Mouse (Mus musculus) liver, embryonic 14.5 days (tissue): ENCODE measurements around the gene Nebl. TPM values are rescaled to one million over a fixed set of nuclear protein-coding genes. Genes with fewer than 3 reads are reported as not detected.

Experiments used
- ATAC-seq: fragments of 200-750 bp; cut with Nextera tagmentation; 2 replicates; pipeline ENCODE4 v1.8.0; 2017; ENCODE audit warnings: moderate number of reproducible peaks, mild to moderate bottlenecking, moderate library complexity; ENCODE audit not compliant: insufficient read depth
- DNase-seq, 3 experiments: peaks; one replicate each; pipeline ENCODE4 v3.0.0-alpha.2; 2012 to 2013; ENCODE audit warnings: low read depth in 3 of 3, low spot score in 3 of 3
- H3K27ac ChIP-seq: fragments of 300-500 bp; sonication (generic); 2 replicates; pipeline ENCODE4 v1.5.1; 2014; ENCODE audit warnings: moderate library complexity, mild to moderate bottlenecking, control low read depth, inconsistent platforms
- H3K27me3 ChIP-seq: fragments of 300-500 bp; sonication (generic); 2 replicates; pipeline ENCODE4 v1.6.1; 2014; ENCODE audit warnings: mild to moderate bottlenecking, low read length, moderate library complexity; ENCODE audit not compliant: control insufficient read depth, insufficient read depth
- H3K36me3 ChIP-seq: fragments of 300-500 bp; sonication (generic); replicated peaks from 2 replicates; pipeline ENCODE4 v1.6.1; 2014; ENCODE audit warnings: low read depth; ENCODE audit not compliant: control insufficient read depth, insufficient read depth
- H3K4me1 ChIP-seq, 2 experiments: fragments of 200-500 bp in 1 of 2; fragments of 300-500 bp in 1 of 2; sonication (generic) in 1 of 2; replicated peaks; 2 replicates each; pipeline ENCODE4 v1.6.1; 2012 to 2014; ENCODE audit warnings: antibody characterized with exemption in 1 of 2, inconsistent platforms in 1 of 2, low read length in 1 of 2; ENCODE audit not compliant: control insufficient read depth in 2 of 2, insufficient read depth in 2 of 2
- H3K4me2 ChIP-seq: fragments of 300-500 bp; sonication (generic); 2 replicates; pipeline ENCODE4 v1.6.1; 2014; ENCODE audit warnings: low read depth, mild to moderate bottlenecking, control low read depth, moderate library complexity
- H3K4me3 ChIP-seq, 2 experiments: fragments of 200-500 bp in 1 of 2; fragments of 300-500 bp in 1 of 2; sonication (generic) in 1 of 2; 2 replicates each; pipeline ENCODE4 v1.5.1; 2012 to 2014; ENCODE audit warnings: low read depth in 2 of 2, low read length in 2 of 2, mild to moderate bottlenecking in 2 of 2, control low read depth in 1 of 2, inconsistent platforms in 1 of 2, moderate library complexity in 1 of 2; ENCODE audit not compliant: insufficient read depth in 1 of 2
- H3K9ac ChIP-seq: fragments of 300-500 bp; sonication (generic); replicated peaks from 2 replicates; pipeline ENCODE4 v1.6.1; 2014; ENCODE audit warnings: mild to moderate bottlenecking, control low read depth, moderate library complexity
- H3K9me3 ChIP-seq: fragments of 300-500 bp; sonication (generic); 2 replicates; pipeline ENCODE4 v1.6.1; 2016; ENCODE audit warnings: low read length, mixed read lengths; ENCODE audit not compliant: control insufficient read depth
- CTCF ChIP-seq: IDR thresholded peaks from 2 replicates; pipeline ENCODE4 v1.5.1; 2016; ENCODE audit warnings: antibody characterized with exemption, low read depth, control low read depth
- EP300 ChIP-seq: IDR thresholded peaks from 2 replicates; pipeline ENCODE4 v1.6.1; 2016; ENCODE audit warnings: antibody characterized with exemption, low read depth
- WGBS: fragments of 180-500 bp; shearing (Covaris S2); extraction: QIAGEN DNeasy Blood & Tissue Kit; methylation state at CpG from one replicate; pipeline ENCODE4 v1.1.7; 2014; ENCODE audit not compliant: insufficient replicate concordance; 5-methylcytosine and 5-hydroxymethylcytosine counted together
- polyA plus RNA-seq, 2 experiments: library from polyadenylated mRNA; depleted of rRNA in 1 of 2; stranded (reverse) in 1 of 2; unstranded in 1 of 2; fragments of >200 nt; fragmentation: Nextera tagmentation in 1 of 2; extraction: Ambion mirVana in 1 of 2; gene quantifications; 2 replicates each; pipeline versions ENCODE4 v1.2.1 to v1.2.3; 2012 to 2014

The Nebl gene
- polyA plus RNA-seq, 2 experiments: 0.21 to 0.22 TPM

DNA sequence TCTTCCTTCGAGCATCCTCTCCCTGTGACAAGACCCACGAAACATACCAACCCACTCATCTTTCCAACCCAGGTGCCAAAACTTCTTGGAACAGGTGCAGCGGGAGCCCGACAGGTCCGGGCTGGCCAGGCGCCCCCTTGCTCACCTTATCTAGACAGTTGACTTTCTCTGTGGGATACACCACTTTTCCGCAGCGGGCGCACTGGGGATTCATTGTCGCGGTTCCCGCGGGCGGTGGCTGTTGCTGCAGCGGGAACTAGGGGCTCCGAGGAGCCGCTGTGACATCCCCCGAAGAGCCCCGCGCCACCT, 662 bp downstream of the Nebl start:
- TF ChIP-seq EP300 (no peak), CTCF (no peak)
- Histone ChIP-seq H3K27me3 (peaks cover 29% of the 10 kb centered on the region), H3K4me3 (peak overlapping the region; percentile 23 to 39), H3K4me1 (0 out of 4 replicates have a peak, but pooled peaks cover 0 to 1% of the 10 kb centered on the region in 2 experiments), H3K9ac (no peak overlapping the region), H3K27ac (no peak overlapping the region), H3K9me3 (no peaks in the 10 kb centered on the region), H3K4me2 (peak overlapping the region; percentile 62), H3K36me3 (no peaks in the 10 kb centered on the region)
- ATAC-seq (no peak), DNase-seq (no peak)
- 1% methylated on average over 20 of the region's 20 CpGs for WGBS

DNA sequence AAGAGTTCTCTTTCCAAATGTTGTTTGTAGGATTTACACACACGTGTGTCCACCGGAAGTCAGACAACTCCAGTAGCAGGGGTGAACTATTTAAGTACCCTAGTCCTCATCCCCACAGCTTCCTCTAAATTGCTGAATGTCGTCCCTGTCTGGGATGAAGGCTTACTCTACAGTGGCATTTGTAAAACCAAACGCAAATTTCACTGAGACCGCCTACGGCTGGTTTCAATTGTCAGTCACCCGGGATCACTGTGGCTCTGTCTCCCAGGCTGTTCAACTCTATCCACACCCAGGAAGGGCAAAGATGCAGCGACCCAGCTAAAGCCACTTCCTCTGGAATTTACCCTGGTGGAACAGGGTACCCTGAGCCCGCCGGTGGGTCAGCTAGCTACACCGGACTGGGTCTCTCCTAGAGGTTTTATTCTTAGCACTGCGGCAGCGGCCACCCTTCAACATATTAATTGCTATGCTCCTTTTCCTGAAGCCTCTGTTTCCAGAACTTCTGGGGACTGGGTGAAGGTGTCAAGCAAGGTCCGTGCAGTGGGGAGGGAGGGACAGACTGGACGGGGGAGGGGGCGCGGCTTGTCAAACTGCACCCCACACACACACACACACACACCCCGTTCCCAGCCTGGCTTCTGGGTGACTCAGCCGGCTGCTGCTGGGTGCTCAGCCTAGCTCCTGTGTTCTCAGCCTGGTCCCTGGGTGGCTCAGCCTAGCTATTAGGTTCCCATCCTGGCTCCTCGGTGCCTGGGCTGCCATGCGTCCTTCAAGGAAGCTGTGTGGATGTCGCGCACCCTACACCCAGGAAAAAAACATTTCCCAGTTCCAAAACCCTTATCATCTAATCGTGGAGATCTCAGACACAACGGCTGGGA, 1.3 kb downstream of the Nebl start:
- no peak for DNase-seq

DNA sequence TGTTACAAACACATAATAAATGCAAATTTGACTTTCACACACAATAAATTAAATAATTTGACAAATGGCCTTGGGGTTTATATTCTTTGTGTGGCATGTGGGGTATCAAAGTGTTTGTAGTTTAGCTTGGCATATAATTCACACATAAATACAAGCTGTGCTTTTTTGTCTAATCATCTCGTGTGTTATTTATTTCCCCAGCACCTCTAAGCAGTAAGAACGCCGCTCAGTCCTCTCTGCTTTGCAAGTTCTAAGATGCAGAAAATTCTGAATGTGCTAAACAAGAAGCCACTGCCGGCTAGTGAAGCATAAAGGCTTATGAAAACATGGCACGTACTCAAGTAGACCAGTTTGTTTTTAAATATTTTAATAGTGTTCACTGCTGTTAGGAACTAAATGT, 6.9 kb downstream of the Nebl start:
- H3K4me3 ChIP-seq: no peak overlapping the region
- no peak overlapping the region for H3K9ac ChIP-seq
- H3K9me3 ChIP-seq: no peaks in the 10 kb centered on the region
- no peak overlapping the region for H3K27ac ChIP-seq
- peaks cover 1% of the 10 kb centered on the region for H3K27me3 ChIP-seq
- no peak for ATAC-seq
- DNase-seq: no peak
- no peaks in the 10 kb centered on the region for H3K36me3 ChIP-seq
- no peak overlapping the region for H3K4me2 ChIP-seq
- no peaks in the 10 kb centered on the region; a peak in 1 of 4 replicates for H3K4me1 ChIP-seq
- WGBS: 67% methylated on average over 5 of the region's 5 CpGs
- no peak for TF ChIP-seq CTCF
- TF ChIP-seq EP300: no peak

More for the DNA sequence above, 1.3 kb downstream of the Nebl start:
- H3K27me3 ChIP-seq: peaks cover 29% of the 10 kb centered on the region
- peak overlapping the region in 1 of 2 experiments; percentile 23; a peak in 1 of 4 replicates for H3K4me3 ChIP-seq
- TF ChIP-seq CTCF (no peak), EP300 (no peak)
- H3K4me1 ChIP-seq: 0 out of 4 replicates have a peak, but pooled peaks cover 0 to 1% of the 10 kb centered on the region in 2 experiments
- H3K27ac ChIP-seq: no peak overlapping the region
- 6% methylated on average over 25 of the region's 25 CpGs for WGBS
- H3K9ac ChIP-seq: no peak overlapping the region
- H3K36me3 ChIP-seq: no peaks in the 10 kb centered on the region
- no peaks in the 10 kb centered on the region for H3K9me3 ChIP-seq
- peak overlapping the region; percentile 62 for H3K4me2 ChIP-seq
- no peak for ATAC-seq

DNA sequence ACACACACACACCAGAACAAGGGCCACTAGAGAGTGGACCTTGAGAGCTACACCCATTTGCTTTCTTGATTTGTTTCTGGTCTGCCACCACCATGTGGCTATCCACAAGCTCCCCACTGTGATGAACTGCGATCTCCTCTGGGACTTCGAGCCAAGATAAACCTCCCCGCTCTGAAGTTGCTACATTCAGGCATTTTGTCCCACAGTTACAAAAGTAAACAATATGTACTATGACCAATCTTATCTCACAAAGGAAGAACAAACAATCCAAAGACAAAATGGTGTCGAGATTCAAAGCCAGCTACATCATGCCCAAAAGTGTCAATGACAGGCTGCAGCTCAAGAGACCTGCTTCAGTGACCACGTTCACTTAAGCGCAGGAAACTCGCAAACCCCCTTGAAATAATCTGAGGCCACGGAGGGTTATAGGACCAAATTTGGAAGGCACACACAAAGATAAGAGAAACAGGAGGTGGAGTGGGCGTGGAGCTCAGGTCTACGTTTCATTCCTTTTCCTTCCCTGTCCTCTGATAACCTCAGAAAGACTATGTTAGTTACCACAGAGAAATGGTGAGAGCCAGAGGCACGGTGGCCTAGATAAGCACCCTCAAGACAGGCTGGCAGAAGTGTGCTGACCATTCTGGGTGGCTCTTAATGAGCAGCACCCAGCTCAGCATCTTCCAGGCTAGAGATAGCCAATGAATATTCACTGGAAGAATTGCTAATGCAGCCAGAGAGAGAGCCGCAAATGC, 7.8 kb downstream of the Nebl start:
- DNase-seq (no peak), ATAC-seq (no peak)
- 25% methylated on average over 12 of the region's 12 CpGs for WGBS
- H3K4me2 ChIP-seq: no peak overlapping the region
- no peak overlapping the region for H3K9ac ChIP-seq
- H3K9me3 ChIP-seq: no peaks in the 10 kb centered on the region
- H3K27me3 ChIP-seq: no peaks in the 10 kb centered on the region
- TF ChIP-seq CTCF (no peak), EP300 (no peak)
- H3K4me3 ChIP-seq: no peak overlapping the region
- H3K36me3 ChIP-seq: no peaks in the 10 kb centered on the region
- no peaks in the 10 kb centered on the region; a peak in 1 of 4 replicates for H3K4me1 ChIP-seq
- H3K27ac ChIP-seq: no peak overlapping the region

DNA sequence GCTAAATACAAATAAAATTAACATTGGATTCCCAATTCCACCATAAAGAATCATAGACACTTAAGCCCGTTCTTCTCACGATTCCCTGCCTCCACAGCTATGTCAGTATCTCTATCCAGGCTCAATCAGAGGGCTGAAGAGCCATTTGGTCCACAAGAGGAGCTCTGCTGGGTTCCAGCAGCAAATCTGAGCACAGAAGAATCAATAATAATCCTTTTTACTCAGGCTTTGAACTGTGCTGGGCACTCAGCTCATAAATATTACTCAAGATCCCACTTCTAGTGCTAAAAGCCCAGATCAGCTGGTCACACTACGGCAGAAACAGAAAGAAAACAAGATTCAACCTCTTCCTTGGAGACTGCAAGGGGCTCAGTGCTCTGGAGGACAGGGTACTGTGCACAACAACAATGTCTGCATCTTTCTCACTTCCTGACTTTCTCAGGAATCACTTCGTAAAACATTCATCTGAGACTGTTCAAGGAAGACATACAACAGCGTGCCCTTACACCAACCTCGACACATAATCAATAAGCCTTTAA, 10.0 kb downstream of the Nebl start:
- H3K9ac ChIP-seq: no peak overlapping the region
- H3K4me1 ChIP-seq: no peaks in the 10 kb centered on the region; a peak in 1 of 4 replicates
- H3K36me3 ChIP-seq: no peaks in the 10 kb centered on the region
- H3K9me3 ChIP-seq: no peaks in the 10 kb centered on the region
- DNase-seq: no peak
- no peak for ATAC-seq
- H3K27me3 ChIP-seq: no peaks in the 10 kb centered on the region
- H3K4me3 ChIP-seq: no peak overlapping the region
- WGBS: 58% methylated on average over 6 of the region's 6 CpGs
- no peak overlapping the region for H3K4me2 ChIP-seq
- TF ChIP-seq EP300: no peak
- TF ChIP-seq CTCF: no peak
- no peak overlapping the region for H3K27ac ChIP-seq
